Mouse (Mus musculus) spleen, adult 2 months (tissue): ENCODE data around the gene Tbl2. TPM values are rescaled to one million over a fixed set of nuclear protein-coding genes. Genes with fewer than 3 reads are reported as not detected.

ENCODE experiments used
- DNase-seq, 2 experiments: peaks; one replicate each; pipeline versions ENCODE4 v3.0.0 to v3.0.0-alpha.2; 2012 to 2021; ENCODE audit warnings: low spot score in 2 of 2, low read depth in 1 of 2
- H3K27ac ChIP-seq: fragments of 200-500 bp; 2 replicates; pipeline ENCODE4 v1.5.1; 2012; ENCODE audit warnings: low read length, inconsistent platforms; ENCODE audit not compliant: insufficient read depth
- H3K27me3 ChIP-seq: fragments of 200-500 bp; 2 replicates; pipeline ENCODE4 v1.6.1; 2012; ENCODE audit warnings: mild to moderate bottlenecking, moderate library complexity, low read length, inconsistent platforms; ENCODE audit not compliant: control insufficient read depth, insufficient read depth
- H3K36me3 ChIP-seq: fragments of 200-500 bp; 2 replicates; pipeline ENCODE4 v1.6.1; 2012; ENCODE audit warnings: mild to moderate bottlenecking, low read length, inconsistent platforms; ENCODE audit not compliant: control insufficient read depth, insufficient read depth
- H3K4me1 ChIP-seq: fragments of 200-500 bp; 2 replicates; pipeline ENCODE4 v1.6.1; 2011; ENCODE audit warnings: inconsistent platforms; ENCODE audit not compliant: control insufficient read depth, insufficient read depth, insufficient read length
- H3K4me3 ChIP-seq: fragments of 200-500 bp; 2 replicates; pipeline ENCODE4 v1.5.1; 2011; ENCODE audit warnings: mild to moderate bottlenecking, inconsistent platforms; ENCODE audit not compliant: insufficient read depth, insufficient read length; ENCODE audit errors: extremely low read depth
- CTCF ChIP-seq: fragments of 200-500 bp; IDR thresholded peaks from 2 replicates; pipeline ENCODE4 v1.5.1; 2011; ENCODE audit warnings: mild to moderate bottlenecking, inconsistent platforms; ENCODE audit not compliant: insufficient read depth, insufficient read length, insufficient replicate concordance; ENCODE audit errors: extremely low read depth
- POLR2A ChIP-seq: fragments of 200-500 bp; IDR thresholded peaks from 2 replicates; pipeline ENCODE4 v1.6.1; 2011; ENCODE audit warnings: low read depth, low read length, inconsistent platforms
- WGBS: fragments of 180-500 bp; shearing (Covaris S2); methylation state at CpG from one replicate; pipeline ENCODE4 v1.1.7; 2018; 5-methylcytosine and 5-hydroxymethylcytosine counted together
- polyA plus RNA-seq: library from polyadenylated mRNA; depleted of rRNA; stranded (reverse); fragments of >200 nt; gene quantifications from 2 replicates; pipeline ENCODE4 v1.2.3, GENCODE M21; 2012

Tbl2 gene
- polyA plus RNA-seq, 1 experiment = 7.2 TPM

DNA sequence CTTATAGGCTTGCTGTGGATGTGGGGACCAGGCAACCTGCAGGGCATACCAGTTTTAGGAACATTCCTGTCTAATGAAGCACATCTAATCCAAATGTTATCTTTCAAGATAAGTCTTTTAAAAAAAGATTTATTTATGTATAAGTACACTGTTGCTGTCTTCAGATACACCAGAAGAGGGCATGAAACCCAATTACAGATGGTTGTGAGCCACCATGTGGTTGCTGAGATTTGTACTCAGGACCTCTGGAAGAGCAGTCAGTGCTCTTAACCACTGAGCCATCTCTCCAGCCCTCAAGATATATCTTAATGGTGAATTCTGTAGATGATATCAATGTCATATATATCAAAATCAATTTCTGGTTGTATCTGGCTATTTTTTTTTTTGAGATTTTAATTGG is 3.5 kb upstream of the Tbl2 start:
- no peak for DNase-seq
- Histone ChIP-seq H3K4me3 (no peak overlapping the region), H3K36me3 (no peaks in the 10 kb centered on the region), H3K4me1 (no peaks in the 10 kb centered on the region), H3K27me3 (no peaks in the 10 kb centered on the region), H3K27ac (no peak overlapping the region)
- no peak for TF ChIP-seq CTCF
- TF ChIP-seq POLR2A = no peak

DNA sequence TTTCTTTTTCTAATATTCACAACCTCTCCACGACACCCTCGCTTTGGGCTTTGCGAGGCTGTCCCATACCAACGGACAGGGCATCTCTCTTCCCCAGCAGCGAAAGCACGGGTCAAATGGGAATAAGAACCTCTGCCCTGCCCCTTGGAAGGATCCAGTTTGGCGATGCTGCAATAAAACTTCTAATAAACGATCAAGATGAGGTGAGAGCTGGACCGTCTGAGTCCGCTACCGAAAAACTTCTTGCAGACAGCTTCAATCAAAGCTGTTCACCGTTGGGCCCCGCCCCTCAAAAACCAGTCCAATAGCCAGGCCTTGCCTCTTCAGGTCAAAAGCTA is 773 bp upstream of the Tbl2 start:
- H3K36me3 ChIP-seq = no peaks in the 10 kb centered on the region
- no peaks in the 10 kb centered on the region for H3K27me3 ChIP-seq
- 1% methylated on average over 13 of the region's 13 CpGs for WGBS
- no peak for TF ChIP-seq CTCF
- TF ChIP-seq POLR2A = no peak
- DNase-seq = no peak
- peak overlapping the region; percentile 62 for H3K4me3 ChIP-seq
- no peaks in the 10 kb centered on the region for H3K4me1 ChIP-seq
- H3K27ac ChIP-seq = peak overlapping the region; percentile 53

DNA sequence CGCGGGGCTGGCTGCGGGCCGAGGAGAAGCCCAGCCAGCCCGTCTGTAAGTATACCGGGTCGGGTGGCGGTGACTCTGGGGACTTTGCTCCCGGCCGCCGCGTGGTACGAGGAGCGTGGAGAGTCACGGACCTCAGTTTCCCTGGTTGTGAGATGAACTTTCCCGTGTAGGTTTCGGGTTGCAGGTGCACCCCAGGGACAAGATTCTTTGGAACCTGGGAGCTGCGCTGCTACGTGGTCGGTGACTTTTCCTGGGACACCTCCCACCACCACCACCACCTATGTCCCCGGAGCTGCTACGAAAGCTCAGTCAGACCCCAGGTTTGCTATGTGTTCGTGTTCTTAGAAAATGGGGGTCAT is 342 bp downstream of the Tbl2 start:
- no peak for DNase-seq
- H3K36me3 ChIP-seq = peaks cover 6% of the 10 kb centered on the region
- H3K27ac ChIP-seq = peak overlapping the region; percentile 61
- TF ChIP-seq CTCF = no peak
- TF ChIP-seq POLR2A = no peak
- H3K4me1 ChIP-seq = no peaks in the 10 kb centered on the region
- peak overlapping the region; percentile 90 for H3K4me3 ChIP-seq
- under 1% methylated on average over 23 of the region's 23 CpGs for WGBS
- no peaks in the 10 kb centered on the region for H3K27me3 ChIP-seq

DNA sequence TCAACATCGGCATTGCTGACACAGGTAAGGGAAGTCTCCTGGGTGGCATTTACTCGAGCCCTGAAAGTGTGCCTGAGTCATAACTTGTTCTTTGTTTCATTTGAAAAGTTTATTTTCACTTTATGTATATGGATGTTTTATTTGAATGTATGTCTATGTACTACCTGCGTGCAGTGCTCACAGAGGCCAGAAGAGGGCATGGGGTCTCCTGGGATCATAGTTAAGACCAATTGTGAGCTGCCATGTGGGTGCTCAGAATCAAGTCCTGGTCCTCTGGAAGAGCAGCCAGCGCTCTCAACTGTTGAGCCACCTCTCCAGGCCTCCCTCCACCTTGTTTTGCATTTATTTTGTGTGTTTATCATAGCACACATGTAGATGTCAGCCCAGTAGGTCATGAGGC is 7.0 kb downstream of the Tbl2 start:
- H3K27ac ChIP-seq = no peak overlapping the region
- H3K36me3 ChIP-seq = peaks cover 26% of the 10 kb centered on the region
- no peak for DNase-seq
- TF ChIP-seq CTCF (no peak), POLR2A (no peak)
- no peak overlapping the region for H3K4me3 ChIP-seq
- H3K4me1 ChIP-seq = no peaks in the 10 kb centered on the region
- WGBS = 97% methylated on average over 4 of the region's 4 CpGs
- no peaks in the 10 kb centered on the region for H3K27me3 ChIP-seq

DNA sequence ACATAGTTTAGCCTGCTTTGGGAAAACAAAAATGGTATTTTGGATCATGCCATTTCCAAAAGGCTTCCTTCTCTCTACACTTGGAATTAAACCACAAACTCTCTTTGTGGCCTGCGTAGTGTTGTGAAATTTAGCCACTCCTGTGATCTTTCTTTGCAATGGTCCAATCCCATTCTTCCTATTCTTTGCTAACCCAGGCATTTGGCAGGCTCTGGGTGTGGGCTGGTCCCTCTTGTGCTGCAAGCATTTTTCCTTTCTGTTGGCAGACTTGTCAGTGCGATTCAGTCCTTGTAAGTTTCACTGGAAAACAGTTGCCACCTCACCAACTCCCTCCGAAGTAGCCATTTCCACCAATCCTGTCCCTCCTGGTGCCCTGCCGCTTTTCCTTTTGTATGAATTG is 11.8 kb downstream of the Tbl2 start:
- no peak overlapping the region; the same call in 1 of the 2 replicates for H3K27ac ChIP-seq
- H3K36me3 ChIP-seq = peaks cover 12% of the 10 kb centered on the region
- no peaks in the 10 kb centered on the region for H3K4me1 ChIP-seq
- TF ChIP-seq POLR2A (no peak), CTCF (no peak)
- H3K4me3 ChIP-seq = no peak overlapping the region
- WGBS = 91% methylated on average over 4 of the region's 4 CpGs
- DNase-seq = no peak
- H3K27me3 ChIP-seq = no peaks in the 10 kb centered on the region

DNA sequence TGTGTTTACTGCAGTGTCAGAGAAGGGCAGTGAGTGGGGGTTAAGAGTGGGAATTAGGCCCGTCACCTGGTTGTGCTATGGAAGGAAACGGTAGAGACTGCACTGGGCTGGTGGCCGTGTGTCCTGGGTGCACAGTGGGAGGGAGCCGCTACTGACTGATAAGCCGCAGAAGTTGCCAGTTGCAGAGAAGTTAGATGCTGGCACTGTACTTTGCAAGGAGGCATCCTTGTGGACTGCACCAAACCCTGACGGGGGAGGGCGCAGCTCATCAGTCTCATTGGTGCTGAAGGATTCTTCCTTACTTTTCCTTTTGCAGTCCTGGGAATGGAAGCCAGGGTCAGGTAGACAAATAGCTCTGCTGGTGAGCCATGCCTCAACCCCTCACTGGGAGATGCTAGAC is 12.2 kb downstream of the Tbl2 start:
- peaks cover 8% of the 10 kb centered on the region for H3K36me3 ChIP-seq
- DNase-seq = no peak
- WGBS = 89% methylated on average over 7 of the region's 7 CpGs
- TF ChIP-seq POLR2A (no peak), CTCF (no peak)
- no peaks in the 10 kb centered on the region for H3K4me1 ChIP-seq
- no peak overlapping the region for H3K4me3 ChIP-seq
- H3K27me3 ChIP-seq = no peaks in the 10 kb centered on the region
- H3K27ac ChIP-seq = no peak overlapping the region; the same call in 1 of the 2 replicates

DNA sequence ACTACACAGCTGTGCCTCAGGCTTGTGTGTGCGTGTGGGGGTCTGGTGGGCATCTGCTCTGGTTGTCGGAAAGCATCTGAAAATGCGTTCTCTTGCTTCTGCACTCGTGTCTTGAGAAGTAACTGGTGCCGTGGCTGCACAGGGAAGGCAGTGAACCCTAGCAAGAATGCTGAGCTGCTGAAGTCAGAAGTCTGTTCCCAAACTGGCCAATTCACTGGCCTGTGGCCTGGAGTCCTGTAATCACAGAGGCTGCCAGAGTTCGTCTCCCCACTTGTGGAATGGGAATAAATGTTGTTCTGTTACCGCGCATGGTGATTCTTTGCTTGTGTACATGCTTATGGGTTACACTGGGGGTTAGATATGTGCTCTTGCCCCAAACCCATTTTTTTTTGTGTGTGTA is 12.9 kb downstream of the Tbl2 start:
- TF ChIP-seq POLR2A (no peak), CTCF (no peak)
- Histone ChIP-seq H3K36me3 (peaks cover 8% of the 10 kb centered on the region), H3K27me3 (no peaks in the 10 kb centered on the region), H3K4me1 (no peaks in the 10 kb centered on the region), H3K27ac (no peak overlapping the region), H3K4me3 (no peak overlapping the region)
- no peak for DNase-seq
- WGBS = 96% methylated on average over 8 of the region's 8 CpGs
